Mouse (Mus musculus) heart, adult 9 months (tissue): Measurements from ENCODE around the gene Larp4.

Experiments used
- DNase-seq, 2 experiments: peaks; one replicate each; pipeline ENCODE4 v3.0.0; 2022; ENCODE audit warnings: low spot score in 2 of 2

The Larp4 gene

GRCm38 (mm10) chr15:100057698-100058097 lies 87.8 kb downstream of the Larp4 start:
- DNase-seq = no peak

DNA sequence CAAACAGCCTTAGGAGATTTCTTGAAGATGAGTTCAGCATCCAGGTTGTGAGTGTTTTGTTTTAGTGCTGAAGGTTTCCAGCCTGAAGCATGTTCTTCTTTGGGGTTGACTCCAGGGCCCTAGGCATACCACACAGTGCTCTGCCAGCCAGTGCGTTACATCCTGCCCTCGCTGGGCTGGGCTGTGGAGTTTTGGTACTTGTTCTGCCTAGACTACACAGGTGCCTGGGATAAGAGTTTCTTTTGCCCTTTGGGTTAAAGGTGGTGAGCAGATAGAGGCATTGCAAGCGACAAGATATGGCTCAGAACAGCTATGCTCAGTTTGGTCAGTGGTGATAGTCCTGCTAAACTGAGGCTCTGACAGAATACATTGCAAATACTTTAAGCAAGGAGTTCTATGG lies 88.3 kb downstream of the Larp4 start:
- no peak for DNase-seq

GRCm38 (mm10) chr15:100058912-100059311 lies 89.0 kb downstream of the Larp4 start:
- no peak for DNase-seq

DNA sequence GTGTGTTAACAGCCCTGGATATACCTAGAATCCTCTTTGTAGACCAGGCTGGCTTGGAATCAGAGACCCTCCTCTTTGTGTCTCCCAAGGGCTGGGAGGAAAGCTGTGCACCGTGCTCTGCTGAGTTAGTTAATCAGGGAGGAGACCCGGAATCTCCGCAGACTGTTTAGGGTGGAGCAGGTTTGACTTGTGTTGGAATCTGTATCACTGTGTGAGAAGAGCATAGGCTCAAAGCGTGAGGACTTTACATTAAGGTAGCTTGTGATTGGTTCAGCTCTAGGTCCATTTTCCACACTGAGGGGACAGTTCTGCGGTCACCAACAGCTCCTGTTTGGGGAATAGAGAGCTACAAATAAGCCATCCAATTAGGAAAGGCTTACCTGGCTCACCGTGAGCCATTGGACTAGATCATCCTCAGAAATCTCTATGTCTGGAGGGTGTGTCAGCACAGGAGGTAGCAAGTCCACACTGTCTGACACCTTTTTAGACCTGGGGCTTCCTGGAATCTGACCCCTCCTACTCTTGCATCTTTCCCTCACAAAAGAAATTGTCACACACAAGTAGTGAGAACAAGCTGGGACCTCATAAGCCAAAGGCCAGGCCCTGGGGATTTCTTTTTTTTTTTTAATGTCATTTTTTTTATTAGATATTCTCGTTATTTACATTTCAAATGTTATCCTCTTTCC lies 89.9 kb downstream of the Larp4 start:
- no peak for DNase-seq

GRCm38 (mm10) chr15:100060513-100061140 lies 90.8 kb downstream of the Larp4 start:
- DNase-seq = no peak

- no peak for DNase-seq
These were observed 91.5 kb downstream of the Larp4 start for GRCm38 (mm10) chr15:100061377-100061776.

DNA sequence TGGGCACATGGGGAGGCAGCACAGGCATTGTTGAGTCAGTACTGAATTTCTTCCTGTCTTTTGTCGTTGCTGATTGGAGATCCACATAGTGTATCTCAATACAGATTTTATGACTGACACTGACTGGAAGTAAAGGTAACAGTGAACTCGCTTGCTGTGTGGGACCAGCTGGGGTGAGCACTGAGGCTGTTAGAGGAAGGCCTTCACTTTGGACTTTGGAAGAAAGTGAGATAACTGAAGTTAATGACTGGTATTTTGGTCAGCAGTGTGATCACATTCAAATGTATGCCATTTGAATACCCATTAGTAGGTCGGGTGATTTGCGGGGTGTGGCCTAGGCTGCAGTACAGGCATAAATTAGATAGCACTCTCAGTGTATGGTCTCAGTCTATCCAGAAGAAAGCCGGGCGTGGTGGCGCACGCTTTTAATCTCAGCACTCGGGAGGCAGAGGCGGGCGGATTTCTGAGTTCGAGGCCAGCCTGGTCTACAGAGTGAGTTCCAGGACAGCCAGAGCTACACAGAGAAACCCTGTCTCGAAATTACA lies 93.4 kb downstream of the Larp4 start:
- DNase-seq = no peak
